Mouse (Mus musculus): ENCODE measurements around the gene Hk2. TPM values are rescaled to one million over a fixed set of nuclear protein-coding genes. Genes with fewer than 3 reads are reported as not detected.

The Hk2 gene
- polyA plus RNA-seq, 1 experiment = 21.9 TPM

DNA sequence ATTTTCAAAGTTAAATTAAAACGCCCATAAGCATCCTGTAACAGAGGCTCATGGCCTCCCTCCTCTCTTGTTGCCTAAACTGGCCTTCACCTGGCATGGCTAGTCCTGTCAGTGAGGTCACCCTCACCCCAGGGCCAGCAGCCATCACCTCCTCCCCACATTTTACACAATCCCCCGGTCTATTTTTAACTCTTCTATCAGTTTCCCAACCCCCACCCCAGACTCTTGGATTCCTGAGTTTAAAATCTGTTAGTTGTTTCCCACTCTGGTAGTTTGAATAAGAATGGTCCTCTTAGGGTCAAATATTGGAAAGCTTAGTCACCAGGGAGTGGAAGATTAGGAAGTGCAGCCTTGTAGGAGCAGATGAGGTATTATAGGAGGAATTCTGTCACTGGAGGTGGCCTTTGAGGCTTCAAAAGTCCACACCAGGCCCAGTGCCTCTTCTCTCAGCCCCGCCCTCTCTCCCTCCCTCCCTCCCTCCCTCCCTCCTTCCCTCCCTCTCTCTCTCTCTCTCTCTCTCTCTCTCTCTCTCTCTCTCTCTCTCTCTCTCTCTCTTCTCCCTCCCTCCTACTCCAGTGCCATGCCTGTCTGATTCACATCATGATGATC lies 13.4 kb downstream of the Hk2 start:
- TF ChIP-seq CTCF (IDR thresholded peaks at IDR 0.05; ENCODE audit: low read depth, low read length) = no peak
- Histone ChIP-seq H3K4me1 (ENCODE audit: control insufficient read depth, insufficient read depth, low read length) (peaks cover 42% of the 10 kb centered on the region), H3K27ac (ENCODE audit: insufficient read depth, low read depth, low read length) (no peak overlapping the region), H3K4me3 (ENCODE audit: insufficient read depth, low read length) (no peak overlapping the region)

DNA sequence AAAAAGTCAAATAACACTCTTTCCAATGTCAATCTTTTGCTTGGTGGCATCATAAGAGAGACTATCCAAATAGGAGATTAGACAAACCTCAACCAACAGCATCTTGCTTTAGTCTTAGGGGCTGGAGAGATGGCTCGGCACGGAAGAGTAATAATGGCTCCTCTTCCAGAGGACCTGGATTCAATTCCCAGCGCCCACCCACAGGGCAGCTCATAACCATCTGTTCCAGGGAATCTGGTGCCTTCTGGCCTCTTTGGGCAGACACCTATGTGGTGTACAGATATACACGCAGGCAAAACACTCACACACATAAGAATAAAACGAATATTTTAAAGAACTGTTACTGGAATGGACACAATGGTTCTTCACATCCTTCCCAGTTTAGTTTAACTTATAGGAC lies 15.0 kb downstream of the Hk2 start:
- H3K4me1 ChIP-seq (ENCODE audit: control insufficient read depth, insufficient read depth, low read length) = peaks cover 27% of the 10 kb centered on the region
- no peak overlapping the region for H3K27ac ChIP-seq (ENCODE audit: insufficient read depth, low read depth, low read length)
- no peak for TF ChIP-seq CTCF (IDR thresholded peaks at IDR 0.05; ENCODE audit: low read depth, low read length)
- no peak for TF ChIP-seq POLR2A (IDR thresholded peaks at IDR 0.05; ENCODE audit: borderline replicate concordance, low read depth, low read length)
- no peak overlapping the region for H3K4me3 ChIP-seq (ENCODE audit: insufficient read depth, low read length)

DNA sequence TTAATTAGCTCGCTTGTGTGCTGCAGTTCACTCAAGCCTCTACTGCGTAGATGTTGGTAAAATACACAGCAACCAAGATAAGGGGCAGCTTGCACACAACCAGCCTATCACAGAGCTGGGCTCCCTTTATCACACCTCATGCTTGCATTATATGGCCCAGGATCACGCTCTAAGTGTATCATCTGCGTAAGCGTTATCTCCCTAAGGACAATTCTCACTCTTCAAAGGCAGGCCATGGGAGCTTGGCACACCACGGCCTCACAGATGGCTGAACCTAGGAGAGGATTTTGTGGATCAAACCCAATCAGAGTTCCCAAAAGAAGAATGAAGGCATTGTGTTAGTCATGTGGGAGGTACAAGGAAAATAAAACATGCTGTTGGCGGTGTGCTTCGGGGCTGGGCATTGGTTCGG lies 17.4 kb downstream of the Hk2 start:
- no peak overlapping the region for H3K27ac ChIP-seq (ENCODE audit: insufficient read depth, low read depth, low read length)

DNA sequence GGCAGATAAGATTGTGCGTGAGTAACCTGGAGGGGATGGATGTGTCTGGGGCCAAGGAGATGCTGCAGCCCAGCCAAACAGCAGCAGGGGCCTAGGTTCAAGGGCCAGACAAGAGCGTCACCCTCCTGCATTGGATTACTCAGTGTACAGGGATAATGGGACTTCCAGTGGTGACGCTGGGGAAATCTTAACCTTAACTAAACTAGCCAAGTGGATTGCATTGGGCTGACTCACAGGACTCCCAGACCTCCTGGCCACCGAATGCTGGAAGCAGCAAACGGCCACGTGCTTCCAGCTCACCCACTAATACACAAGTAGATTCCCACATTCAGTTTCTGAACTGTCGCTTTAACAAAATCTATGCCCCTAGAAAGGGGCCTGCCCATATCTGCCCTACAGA lies 18.0 kb downstream of the Hk2 start:
- no peak overlapping the region for H3K4me3 ChIP-seq (ENCODE audit: insufficient read depth, low read length)
- TF ChIP-seq CTCF (IDR thresholded peaks at IDR 0.05; ENCODE audit: low read depth, low read length) (no peak), POLR2A (IDR thresholded peaks at IDR 0.05; ENCODE audit: borderline replicate concordance, low read depth, low read length) (no peak)
- no peak overlapping the region for H3K27ac ChIP-seq (ENCODE audit: insufficient read depth, low read depth, low read length)
- peaks cover 18% of the 10 kb centered on the region for H3K4me1 ChIP-seq (ENCODE audit: control insufficient read depth, insufficient read depth, low read length)

More for the DNA sequence above, 17.4 kb downstream of the Hk2 start:
- peaks cover 24% of the 10 kb centered on the region for H3K4me1 ChIP-seq (ENCODE audit: control insufficient read depth, insufficient read depth, low read length)
- H3K4me3 ChIP-seq (ENCODE audit: insufficient read depth, low read length) = no peak overlapping the region
- TF ChIP-seq POLR2A (IDR thresholded peaks at IDR 0.05; ENCODE audit: borderline replicate concordance, low read depth, low read length) (no peak), CTCF (IDR thresholded peaks at IDR 0.05; ENCODE audit: low read depth, low read length) (no peak)

DNA sequence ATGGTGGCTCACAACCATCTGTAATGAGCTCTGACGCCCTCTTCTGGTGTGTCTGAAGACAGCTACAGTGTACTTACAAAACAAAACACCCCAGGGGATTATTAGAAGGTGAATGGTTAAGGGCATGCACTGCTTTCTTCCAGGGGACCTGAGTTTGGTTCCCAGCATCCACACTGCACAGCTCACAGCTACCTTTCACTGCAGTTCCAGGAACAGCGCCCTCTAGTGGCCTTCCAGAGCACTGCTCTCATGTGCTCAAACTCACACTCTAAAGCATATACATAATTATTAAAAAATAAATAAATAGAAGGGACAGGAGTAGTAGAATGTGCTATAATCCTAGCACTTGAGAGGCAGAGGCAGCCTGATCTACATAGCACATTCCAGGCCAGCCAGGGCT lies 18.9 kb downstream of the Hk2 start:
- no peak overlapping the region for H3K4me3 ChIP-seq (ENCODE audit: insufficient read depth, low read length)
- H3K4me1 ChIP-seq (ENCODE audit: control insufficient read depth, insufficient read depth, low read length) = peaks cover 18% of the 10 kb centered on the region
- TF ChIP-seq POLR2A (IDR thresholded peaks at IDR 0.05; ENCODE audit: borderline replicate concordance, low read depth, low read length) (no peak), CTCF (IDR thresholded peaks at IDR 0.05; ENCODE audit: low read depth, low read length) (peak; percentile 96)
- no peak overlapping the region for H3K27ac ChIP-seq (ENCODE audit: insufficient read depth, low read depth, low read length)

DNA sequence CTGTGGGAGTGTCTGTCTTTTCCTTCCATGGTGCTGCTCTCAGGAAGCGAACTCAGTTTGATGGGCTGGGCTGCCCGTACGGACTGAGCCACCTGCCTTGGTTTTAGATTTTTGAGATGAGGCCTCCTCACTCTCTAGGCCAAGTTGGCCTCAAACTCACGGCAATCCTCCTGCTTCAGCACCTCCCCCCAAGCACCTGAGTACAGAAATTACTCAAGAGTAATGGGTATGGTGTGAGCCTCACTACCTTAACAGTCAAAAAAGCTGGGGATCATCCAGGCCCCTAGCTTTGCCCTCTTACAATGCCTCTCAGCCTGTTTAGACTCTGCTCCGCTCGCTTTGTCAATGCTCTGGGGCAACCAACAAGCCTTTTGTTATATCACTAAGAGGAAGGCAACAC lies 19.5 kb downstream of the Hk2 start:
- no peak overlapping the region for H3K4me3 ChIP-seq (ENCODE audit: insufficient read depth, low read length)
- TF ChIP-seq CTCF (IDR thresholded peaks at IDR 0.05; ENCODE audit: low read depth, low read length) = no peak
- no peak for TF ChIP-seq POLR2A (IDR thresholded peaks at IDR 0.05; ENCODE audit: borderline replicate concordance, low read depth, low read length)
- peaks cover 18% of the 10 kb centered on the region for H3K4me1 ChIP-seq (ENCODE audit: control insufficient read depth, insufficient read depth, low read length)
- H3K27ac ChIP-seq (ENCODE audit: insufficient read depth, low read depth, low read length) = no peak overlapping the region

DNA sequence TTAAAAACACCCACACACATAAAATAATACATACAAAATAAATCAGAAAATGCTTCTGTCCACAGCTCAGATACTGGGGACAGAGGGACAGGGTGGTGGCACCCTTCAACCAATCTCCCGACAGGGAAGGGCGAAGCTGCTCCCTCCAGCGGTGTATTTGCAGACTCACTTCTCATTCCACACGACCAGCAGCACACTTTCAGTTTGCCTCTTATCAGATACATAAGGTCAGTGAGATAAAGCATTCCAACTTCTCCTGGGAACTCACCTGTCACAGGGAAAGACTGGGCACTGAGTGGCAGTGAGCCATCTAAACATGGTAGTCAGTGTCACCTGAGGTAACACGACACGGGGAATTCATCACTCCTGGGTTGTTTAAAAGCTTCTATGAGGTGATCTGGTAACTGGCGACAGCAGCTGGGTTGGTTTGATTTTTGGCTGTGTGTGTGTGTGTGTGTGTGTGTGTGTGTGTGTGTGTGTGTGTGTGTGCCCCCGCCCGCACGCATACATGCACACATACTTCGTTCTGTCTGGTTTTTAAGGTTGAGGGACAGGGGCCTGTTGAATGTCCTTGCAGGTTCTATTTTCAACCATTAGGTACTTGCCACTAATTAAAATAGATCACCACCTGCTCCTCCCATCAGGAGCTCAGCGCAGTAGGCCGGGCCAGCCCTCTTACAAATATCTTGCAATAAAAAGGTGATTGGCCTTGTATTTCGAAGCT lies 20.5 kb downstream of the Hk2 start:
- no peak overlapping the region for H3K27ac ChIP-seq (ENCODE audit: insufficient read depth, low read depth, low read length)
- no peak overlapping the region for H3K4me3 ChIP-seq (ENCODE audit: insufficient read depth, low read length)
- TF ChIP-seq CTCF (IDR thresholded peaks at IDR 0.05; ENCODE audit: low read depth, low read length) = no peak
- TF ChIP-seq POLR2A (IDR thresholded peaks at IDR 0.05; ENCODE audit: borderline replicate concordance, low read depth, low read length) = no peak
- peaks cover 18% of the 10 kb centered on the region for H3K4me1 ChIP-seq (ENCODE audit: control insufficient read depth, insufficient read depth, low read length)

DNA sequence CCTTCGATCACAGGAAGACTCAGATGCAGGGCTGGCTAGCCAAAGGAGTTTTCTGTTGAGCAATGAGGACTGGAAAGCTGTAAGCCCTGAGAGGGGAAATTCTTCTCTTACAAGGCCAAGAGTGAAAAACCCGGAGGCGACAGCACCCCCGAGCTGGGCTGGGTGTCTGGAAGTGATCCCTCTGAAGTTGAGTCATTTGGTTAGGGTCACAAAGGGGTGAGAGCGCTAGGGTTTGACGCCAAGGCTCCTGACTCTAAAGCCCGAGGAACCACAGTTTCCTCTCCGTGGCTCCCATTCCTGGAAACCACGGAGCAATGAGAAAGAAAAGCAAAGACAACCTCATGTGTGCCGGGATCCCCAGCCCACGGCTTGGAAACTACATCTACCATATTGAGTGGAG lies 21.2 kb downstream of the Hk2 start:
- peaks cover 18% of the 10 kb centered on the region for H3K4me1 ChIP-seq (ENCODE audit: control insufficient read depth, insufficient read depth, low read length)
- no peak overlapping the region for H3K4me3 ChIP-seq (ENCODE audit: insufficient read depth, low read length)
- no peak for TF ChIP-seq CTCF (IDR thresholded peaks at IDR 0.05; ENCODE audit: low read depth, low read length)
- TF ChIP-seq POLR2A (IDR thresholded peaks at IDR 0.05; ENCODE audit: borderline replicate concordance, low read depth, low read length) = no peak
- H3K27ac ChIP-seq (ENCODE audit: insufficient read depth, low read depth, low read length) = no peak overlapping the region

DNA sequence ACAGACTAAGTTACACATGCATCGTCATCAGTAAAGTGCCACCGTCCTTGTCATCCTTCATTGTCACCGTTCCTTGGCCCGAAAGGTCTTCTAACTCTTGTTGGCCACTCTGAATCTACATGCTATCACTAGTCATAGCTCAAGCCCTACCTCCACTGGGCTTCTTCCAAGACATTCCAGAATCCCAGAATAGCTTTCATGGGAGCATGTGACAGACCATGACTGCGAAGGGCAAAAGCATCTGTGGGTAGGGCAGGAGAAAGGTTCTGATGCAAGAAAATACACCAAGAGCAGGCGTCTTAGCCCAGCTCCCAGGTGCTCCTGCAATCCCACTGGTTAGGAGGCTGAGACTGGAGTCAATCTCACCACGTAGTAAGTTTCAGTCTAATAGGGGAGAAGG lies 22.5 kb downstream of the Hk2 start:
- no peak for TF ChIP-seq CTCF (IDR thresholded peaks at IDR 0.05; ENCODE audit: low read depth, low read length)
- no peak for TF ChIP-seq POLR2A (IDR thresholded peaks at IDR 0.05; ENCODE audit: borderline replicate concordance, low read depth, low read length)
- no peak overlapping the region for H3K27ac ChIP-seq (ENCODE audit: insufficient read depth, low read depth, low read length)

DNA sequence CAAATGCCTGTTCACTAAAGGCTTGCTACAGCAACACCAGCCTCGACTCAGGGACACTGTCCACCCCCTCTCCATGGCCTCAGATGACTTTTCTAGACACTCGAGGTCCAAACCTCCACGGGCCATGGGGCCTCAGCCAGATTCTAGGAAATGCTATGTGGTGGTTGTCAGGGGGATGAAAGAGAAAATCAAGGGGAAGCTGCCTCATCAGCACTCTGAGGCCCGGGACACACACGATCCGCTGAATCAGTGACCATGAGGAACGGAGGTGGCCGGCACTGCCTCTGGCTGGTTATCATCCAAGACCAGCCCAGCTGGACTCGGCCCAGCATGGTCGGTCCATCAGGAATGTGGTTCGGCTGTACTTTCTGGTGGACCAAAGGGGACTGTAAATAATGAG lies 23.2 kb downstream of the Hk2 start:
- H3K27ac ChIP-seq (ENCODE audit: insufficient read depth, low read depth, low read length) = no peak overlapping the region
- H3K4me3 ChIP-seq (ENCODE audit: insufficient read depth, low read length) = no peak overlapping the region
- peaks cover 28% of the 10 kb centered on the region for H3K4me1 ChIP-seq (ENCODE audit: control insufficient read depth, insufficient read depth, low read length)
- TF ChIP-seq POLR2A (IDR thresholded peaks at IDR 0.05; ENCODE audit: borderline replicate concordance, low read depth, low read length) = no peak
- no peak for TF ChIP-seq CTCF (IDR thresholded peaks at IDR 0.05; ENCODE audit: low read depth, low read length)

More for the DNA sequence above, 22.5 kb downstream of the Hk2 start:
- H3K4me3 ChIP-seq (ENCODE audit: insufficient read depth, low read length) = no peak overlapping the region
- peaks cover 25% of the 10 kb centered on the region for H3K4me1 ChIP-seq (ENCODE audit: control insufficient read depth, insufficient read depth, low read length)

Data from bone marrow macrophage, adult 2 months (primary cell).